Mouse (Mus musculus) forebrain, embryonic 15.5 days (tissue): ENCODE results near the gene 2610042L04Rik. TPM values are rescaled to one million over a fixed set of nuclear protein-coding genes. Genes with fewer than 3 reads are reported as not detected.
"Not testable (repeated sequence)": the region's sequence is repeated elsewhere in the genome, so short reads cannot be mapped to it uniquely, and the experiment has no call there.

Source experiments
- ATAC-seq: fragments of 200-750 bp; cut with Nextera tagmentation; replicated peaks from 2 replicates; pipeline ENCODE4 v1.8.0; 2017; ENCODE audit warnings: mild to moderate bottlenecking, moderate TSS enrichment, moderate library complexity
- H3K27ac ChIP-seq: fragments of 300-500 bp; sonication (generic); replicated peaks from 2 replicates; pipeline ENCODE4 v1.5.1; 2015; ENCODE audit warnings: mild to moderate bottlenecking, inconsistent platforms
- H3K27me3 ChIP-seq: fragments of 300-500 bp; sonication (generic); 2 replicates; pipeline ENCODE4 v1.6.1; 2015; ENCODE audit warnings: inconsistent platforms
- H3K36me3 ChIP-seq: fragments of 300-500 bp; sonication (generic); 2 replicates; pipeline ENCODE4 v1.6.1; 2015; ENCODE audit warnings: mild to moderate bottlenecking, inconsistent platforms
- H3K4me1 ChIP-seq: fragments of 300-500 bp; sonication (generic); 2 replicates; pipeline ENCODE4 v1.6.1; 2015; ENCODE audit warnings: inconsistent platforms
- H3K4me2 ChIP-seq: fragments of 300-500 bp; sonication (generic); replicated peaks from 2 replicates; pipeline ENCODE4 v1.6.1; 2015; ENCODE audit warnings: mild to moderate bottlenecking, inconsistent platforms
- H3K4me3 ChIP-seq: fragments of 300-500 bp; sonication (generic); 2 replicates; pipeline ENCODE4 v1.5.1; 2015; ENCODE audit warnings: mild to moderate bottlenecking, inconsistent platforms
- H3K9ac ChIP-seq: fragments of 300-500 bp; sonication (generic); replicated peaks from 2 replicates; pipeline ENCODE4 v1.6.1; 2015; ENCODE audit warnings: mild to moderate bottlenecking, inconsistent platforms
- H3K9me3 ChIP-seq: fragments of 300-500 bp; sonication (generic); 2 replicates; pipeline ENCODE4 v1.6.1; 2016; ENCODE audit warnings: inconsistent platforms
- WGBS: fragments of 180-500 bp; shearing (Covaris S2); methylation state at CpG from one replicate; pipeline ENCODE4 v1.1.7; 2015; ENCODE audit warnings: mixed read lengths; 5-methylcytosine and 5-hydroxymethylcytosine counted together
- polyA plus RNA-seq: library from polyadenylated mRNA; unstranded; fragments of >200 nt; fragmentation: Nextera tagmentation; extraction: Ambion mirVana; gene quantifications from 2 replicates; pipeline ENCODE4 v1.2.1, GENCODE M21; 2015

Gene 2610042L04Rik
- polyA plus RNA-seq = 4.6 and 5.7 TPM in 2 replicates

DNA sequence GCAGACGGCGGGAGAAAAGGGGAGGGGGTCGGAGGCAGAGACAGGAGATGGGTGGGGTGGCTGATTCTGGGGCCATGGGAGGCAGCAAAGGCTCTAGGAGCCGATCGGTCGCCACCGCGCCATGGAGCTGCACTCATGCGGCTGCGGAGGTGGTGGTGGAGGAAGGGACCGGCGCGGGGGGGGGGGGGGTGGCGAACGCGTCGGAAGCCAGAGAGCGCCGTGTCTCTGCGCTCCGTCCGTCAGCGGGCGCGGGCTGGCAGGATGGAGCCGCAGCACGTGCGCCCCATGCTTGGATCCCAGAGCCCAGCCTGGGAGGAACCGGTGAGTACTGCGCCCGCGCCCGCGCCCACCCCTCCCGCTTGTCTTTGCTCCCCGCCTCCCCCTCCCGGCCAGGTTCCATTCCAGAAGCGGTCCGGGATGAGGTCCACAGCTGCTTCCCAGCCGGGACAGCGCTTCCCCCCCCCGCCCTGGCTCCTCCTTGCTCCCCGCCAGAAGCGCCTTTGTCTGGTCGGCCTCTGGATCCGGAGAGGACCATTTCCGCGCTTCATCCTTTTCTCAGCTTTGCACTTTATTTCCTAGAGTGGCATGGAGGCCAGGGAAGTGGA, at the start of gene 2610042L04Rik:
TSS of gene 2610042L04Rik (plus strand) at position 288 of the 605 bp plus-strand sequence.
- ATAC-seq, H3K9me3 ChIP-seq, H3K36me3 ChIP-seq, H3K4me1 ChIP-seq, H3K27ac ChIP-seq, H3K27me3 ChIP-seq: not testable (repeated sequence)
- Histone ChIP-seq H3K9ac (peak within 1 kb of the TSS; percentile 59), H3K4me3 (peak within 1 kb of the TSS; percentile 48), H3K4me2 (peak within 1 kb of the TSS; percentile 66)
- 4% methylated on average over 20 of the region's 48 CpGs for WGBS

DNA sequence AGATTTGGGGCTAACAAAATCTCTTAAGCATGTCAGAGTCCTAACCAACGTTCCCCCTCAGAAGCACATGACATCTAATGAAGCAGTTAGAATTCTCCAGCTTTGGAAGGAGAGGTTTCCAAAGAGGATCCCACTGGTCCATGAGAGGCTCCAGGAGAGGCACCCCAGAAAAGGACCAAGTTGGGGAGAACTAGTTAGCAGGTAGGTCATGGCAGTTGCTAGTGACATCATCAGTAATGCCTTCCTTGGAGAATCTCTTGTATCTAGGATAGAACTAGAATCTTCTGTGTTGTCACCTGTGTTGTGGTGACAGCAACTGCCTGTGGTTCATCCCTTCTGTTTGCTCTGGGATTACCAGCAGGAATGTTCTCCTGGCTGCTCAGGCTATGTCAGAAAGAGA, 17.6 kb upstream of the 2610042L04Rik start, which contains the start of gene Gm3149:
TSS of gene Gm3149 (plus strand) at position 301 of the 400 bp plus-strand sequence.
- not testable (repeated sequence) for H3K9ac ChIP-seq, H3K4me2 ChIP-seq, H3K27me3 ChIP-seq, H3K27ac ChIP-seq, H3K9me3 ChIP-seq, H3K36me3 ChIP-seq, H3K4me3 ChIP-seq, ATAC-seq, H3K4me1 ChIP-seq
- WGBS = no CpG with 5 or more reads among the region's 1 CpGs

DNA sequence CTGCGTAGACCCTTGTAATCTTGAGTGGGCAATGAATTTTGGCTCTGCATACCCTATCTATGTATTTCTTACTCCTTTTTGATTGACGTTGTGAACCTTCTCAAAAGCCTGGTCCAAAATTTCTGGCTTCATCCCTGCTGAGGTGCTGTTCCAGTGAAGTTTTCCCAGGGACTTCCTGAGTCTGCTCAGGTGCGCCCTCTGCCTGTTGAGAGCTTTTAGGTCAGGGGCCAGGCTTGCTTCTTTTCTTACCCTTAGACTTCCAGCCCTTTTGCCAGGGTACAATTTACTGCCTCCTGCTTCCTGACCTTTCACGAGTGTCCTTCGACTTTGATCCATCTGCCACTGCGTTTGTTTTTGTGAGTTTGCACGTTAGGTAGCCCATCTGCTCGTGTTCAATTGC, 943 bp downstream of the 2610042L04Rik start:
- H3K27ac ChIP-seq, H3K9ac ChIP-seq, H3K4me3 ChIP-seq, H3K27me3 ChIP-seq, H3K9me3 ChIP-seq, H3K4me1 ChIP-seq, ATAC-seq, H3K36me3 ChIP-seq, H3K4me2 ChIP-seq: not testable (repeated sequence)
- WGBS = 3% methylated on average over 7 of the region's 8 CpGs

DNA sequence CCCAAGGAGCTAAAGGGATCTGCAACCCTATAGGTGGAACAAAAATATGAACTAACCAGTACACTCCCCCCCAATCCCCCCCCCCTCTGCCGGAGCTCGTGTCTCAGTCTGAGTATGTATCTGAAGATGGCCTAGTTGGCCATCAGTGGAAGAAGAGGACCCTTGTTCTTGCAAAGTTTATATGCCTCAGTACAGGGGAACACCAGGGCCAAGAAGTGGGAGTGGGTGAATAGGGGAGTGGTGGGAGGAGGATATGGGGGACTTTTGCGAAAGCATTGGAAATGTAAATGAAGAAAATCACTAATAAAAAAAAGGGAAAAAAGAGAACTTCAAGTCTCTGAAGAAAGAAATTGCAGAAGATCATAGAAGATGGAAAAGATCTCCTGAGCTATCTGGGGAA, 34.4 kb downstream of the 2610042L04Rik start:
- H3K27ac ChIP-seq, H3K27me3 ChIP-seq, H3K4me1 ChIP-seq, H3K4me2 ChIP-seq, ATAC-seq, H3K9ac ChIP-seq, H3K9me3 ChIP-seq, H3K4me3 ChIP-seq, H3K36me3 ChIP-seq: not testable (repeated sequence)
- WGBS = 90% methylated on average over 3 of the region's 3 CpGs

DNA sequence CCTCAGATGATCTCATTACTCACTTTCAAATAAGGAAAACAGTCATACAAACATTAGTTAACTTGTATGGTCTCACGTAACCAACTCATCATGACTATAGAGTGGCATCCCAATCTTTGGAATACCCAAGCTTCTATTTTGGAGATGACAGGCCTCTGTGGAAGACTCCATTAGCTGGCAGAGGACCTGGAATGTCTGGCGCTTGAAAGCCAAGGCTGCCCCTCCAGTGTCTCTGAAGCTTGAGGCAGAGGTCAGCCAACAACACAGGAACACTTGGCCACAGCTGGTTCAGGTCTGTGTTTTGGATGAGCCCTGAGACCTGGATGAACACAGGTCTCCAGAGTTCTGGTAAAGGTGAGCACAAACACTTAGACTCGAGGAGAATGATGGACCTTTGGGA, 35.1 kb downstream of the 2610042L04Rik start:
- H3K9ac ChIP-seq, H3K27ac ChIP-seq, H3K4me2 ChIP-seq, H3K4me3 ChIP-seq, H3K36me3 ChIP-seq, H3K27me3 ChIP-seq, H3K4me1 ChIP-seq, H3K9me3 ChIP-seq, ATAC-seq: not testable (repeated sequence)
- WGBS = 78% methylated on average over 3 of the region's 3 CpGs

DNA sequence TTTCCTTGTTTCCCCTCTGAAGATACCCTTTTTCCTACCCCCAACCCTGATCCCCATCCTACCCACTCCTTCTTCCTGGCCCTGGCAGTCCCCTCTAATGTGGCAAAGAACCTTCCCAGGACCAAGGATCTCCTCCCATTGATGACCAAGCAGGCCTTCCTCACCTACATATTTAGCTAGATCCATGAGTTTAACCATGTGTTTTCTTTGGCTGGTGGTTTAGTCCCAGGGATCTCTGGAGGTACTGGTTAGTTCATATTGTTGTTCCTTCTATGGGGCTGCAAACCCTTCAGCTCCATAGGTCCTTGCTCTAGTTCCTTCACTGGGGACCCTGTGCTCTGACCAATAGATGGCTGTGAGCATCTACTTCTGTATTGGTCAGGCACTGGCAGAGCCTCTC, 43.3 kb downstream of the 2610042L04Rik start:
- ATAC-seq, H3K4me1 ChIP-seq, H3K9me3 ChIP-seq: not testable (repeated sequence)

DNA sequence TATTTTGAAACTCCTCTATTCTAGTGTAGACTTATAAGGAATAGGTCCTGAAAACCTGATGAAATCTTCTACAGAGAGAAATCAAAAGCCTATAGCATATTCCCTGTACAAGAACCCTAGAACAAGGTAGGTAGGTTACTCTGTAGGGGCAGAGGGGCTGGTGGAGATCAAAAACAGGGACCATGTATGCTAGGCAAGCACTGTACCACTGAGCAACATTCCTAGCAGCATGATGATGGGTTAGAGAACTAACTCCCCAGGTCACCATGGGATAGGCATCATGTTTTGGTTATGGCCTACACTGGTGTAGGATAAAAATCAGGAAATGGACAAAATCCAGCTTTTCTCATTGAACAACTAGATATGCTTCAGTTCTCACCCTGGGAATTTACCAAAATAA, 51.0 kb downstream of the 2610042L04Rik start:
- not testable (repeated sequence) for H3K4me1 ChIP-seq, H3K9me3 ChIP-seq, H3K4me3 ChIP-seq, H3K9ac ChIP-seq, ATAC-seq, H3K27me3 ChIP-seq, H3K27ac ChIP-seq, H3K4me2 ChIP-seq, H3K36me3 ChIP-seq

More for the DNA sequence above, 43.3 kb downstream of the 2610042L04Rik start:
- not testable (repeated sequence) for H3K9ac ChIP-seq, H3K36me3 ChIP-seq, H3K27me3 ChIP-seq, H3K27ac ChIP-seq, H3K4me2 ChIP-seq, H3K4me3 ChIP-seq

DNA sequence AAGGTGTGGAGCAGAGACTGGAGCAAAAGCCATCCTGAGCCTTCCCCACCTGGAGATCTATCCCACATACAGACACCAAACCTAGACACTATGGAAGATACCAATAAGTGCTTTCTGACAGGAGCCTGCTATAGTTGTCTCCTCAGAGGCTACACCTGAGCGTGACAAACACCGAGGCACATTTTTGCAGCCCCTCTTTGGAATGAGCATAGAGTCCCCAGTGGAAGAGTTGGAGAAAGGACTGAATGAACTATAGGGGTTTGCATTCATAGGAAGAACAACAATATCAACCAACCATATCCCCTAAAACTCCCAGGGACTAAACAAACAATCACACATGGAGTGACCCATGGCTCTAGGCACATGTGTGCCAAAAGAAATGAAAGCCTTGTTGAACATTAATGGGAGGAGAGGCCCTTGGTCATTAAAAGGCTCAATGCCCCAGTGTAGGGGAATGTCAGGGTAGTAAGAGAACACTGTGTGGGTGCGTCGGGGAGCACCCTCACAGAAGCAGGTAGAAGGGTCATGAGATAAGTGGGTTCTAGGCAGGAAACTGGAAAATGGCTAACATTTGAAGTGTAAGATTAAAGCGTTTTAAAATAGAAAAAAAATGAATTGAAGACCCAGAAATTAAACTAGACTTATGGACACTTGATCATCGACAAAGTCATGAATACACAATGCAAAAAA, 58.4 kb downstream of the 2610042L04Rik start:
- 88% methylated on average over 4 of the region's 6 CpGs for WGBS
- H3K27ac ChIP-seq, ATAC-seq: not testable (repeated sequence)

DNA sequence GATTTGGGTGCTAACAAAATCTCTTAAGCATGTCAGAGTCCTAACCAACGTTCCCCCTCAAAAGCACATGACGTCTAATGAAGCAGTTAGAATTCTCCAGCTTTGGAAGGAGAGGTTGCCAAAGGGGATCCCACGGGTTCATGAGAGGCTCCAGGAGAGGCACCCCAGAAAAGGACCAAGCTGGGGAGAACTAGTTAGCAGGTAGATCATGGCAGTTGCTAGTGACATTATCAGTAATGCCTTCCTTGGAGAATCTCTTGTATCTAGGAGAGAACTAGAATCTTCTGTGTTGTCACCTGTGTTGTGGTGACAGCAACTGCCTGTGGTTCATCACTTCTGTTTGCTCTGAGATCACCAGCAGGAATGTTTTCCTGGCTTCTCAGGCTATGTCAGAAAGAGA, 62.7 kb downstream of the 2610042L04Rik start, which contains the start of gene Gm3159:
TSS of gene Gm3159 (plus strand) at position 301 of the 400 bp plus-strand sequence.
- not testable (repeated sequence) for H3K9ac ChIP-seq, H3K27ac ChIP-seq, ATAC-seq, H3K36me3 ChIP-seq, H3K4me3 ChIP-seq, H3K27me3 ChIP-seq, H3K4me2 ChIP-seq, H3K9me3 ChIP-seq, H3K4me1 ChIP-seq
- WGBS = 73% methylated on average over 2 of the region's 3 CpGs

More for the DNA sequence above, 58.4 kb downstream of the 2610042L04Rik start:
- H3K9ac ChIP-seq, H3K4me3 ChIP-seq, H3K4me1 ChIP-seq, H3K36me3 ChIP-seq, H3K9me3 ChIP-seq, H3K4me2 ChIP-seq, H3K27me3 ChIP-seq: not testable (repeated sequence)

DNA sequence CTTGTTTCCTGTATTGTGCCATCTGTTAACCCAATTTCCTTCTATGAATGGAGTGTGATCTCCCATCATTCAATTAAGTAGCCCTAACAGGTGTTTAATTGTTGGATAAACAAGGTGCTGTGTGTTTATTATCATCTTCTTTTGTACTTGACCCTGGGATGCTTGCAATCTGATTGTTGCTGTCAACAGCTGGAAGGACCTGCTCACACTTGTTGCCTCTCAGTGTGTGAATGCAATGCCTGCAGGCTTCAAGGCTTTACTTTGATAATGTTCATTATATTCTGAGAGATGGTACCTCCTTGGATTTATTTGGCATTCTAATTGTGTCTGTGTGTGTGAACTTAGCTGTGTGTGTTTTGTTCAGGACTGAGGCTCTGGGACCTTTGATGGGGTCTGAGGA, 64.1 kb downstream of the 2610042L04Rik start:
- not testable (repeated sequence) for H3K9me3 ChIP-seq, H3K27me3 ChIP-seq, H3K4me3 ChIP-seq, ATAC-seq, H3K9ac ChIP-seq, H3K36me3 ChIP-seq, H3K4me1 ChIP-seq, H3K27ac ChIP-seq, H3K4me2 ChIP-seq

DNA sequence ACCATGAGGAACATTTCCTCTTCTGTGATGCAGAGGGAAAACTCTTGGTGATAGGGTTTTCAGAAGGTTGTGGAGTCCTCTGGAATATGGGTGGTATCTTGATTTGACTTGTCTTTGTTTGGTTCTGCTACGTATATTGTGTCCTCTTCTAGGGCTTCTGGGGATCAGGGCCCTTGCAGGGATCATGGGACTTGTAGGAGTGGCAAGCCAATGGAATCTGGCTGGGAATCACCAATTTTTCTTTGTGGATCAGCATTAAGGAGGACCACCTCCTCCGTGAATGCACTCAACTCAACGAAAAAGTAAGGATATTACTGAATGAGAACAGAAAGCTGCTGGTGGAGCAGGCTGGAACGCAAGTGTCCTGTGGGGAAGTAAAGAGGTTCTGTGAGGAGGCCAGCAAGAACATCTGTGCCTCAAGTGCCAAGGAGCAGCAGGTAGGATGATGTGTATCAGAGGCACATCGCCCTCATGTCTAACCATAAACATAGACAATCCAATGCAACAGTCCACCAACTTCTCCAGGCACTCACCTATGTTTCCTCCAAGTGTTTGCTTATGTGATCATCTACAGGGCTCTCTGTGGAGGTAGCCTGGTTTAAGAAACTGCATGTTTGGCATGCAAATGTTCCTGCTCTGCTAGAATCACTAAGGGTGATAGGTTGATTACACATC, 65.7 kb downstream of the 2610042L04Rik start:
- not testable (repeated sequence) for ATAC-seq, H3K9ac ChIP-seq, H3K27me3 ChIP-seq, H3K27ac ChIP-seq, H3K4me1 ChIP-seq, H3K4me2 ChIP-seq, H3K9me3 ChIP-seq, H3K36me3 ChIP-seq, H3K4me3 ChIP-seq
- 92% methylated on average over 5 of the region's 5 CpGs for WGBS

DNA sequence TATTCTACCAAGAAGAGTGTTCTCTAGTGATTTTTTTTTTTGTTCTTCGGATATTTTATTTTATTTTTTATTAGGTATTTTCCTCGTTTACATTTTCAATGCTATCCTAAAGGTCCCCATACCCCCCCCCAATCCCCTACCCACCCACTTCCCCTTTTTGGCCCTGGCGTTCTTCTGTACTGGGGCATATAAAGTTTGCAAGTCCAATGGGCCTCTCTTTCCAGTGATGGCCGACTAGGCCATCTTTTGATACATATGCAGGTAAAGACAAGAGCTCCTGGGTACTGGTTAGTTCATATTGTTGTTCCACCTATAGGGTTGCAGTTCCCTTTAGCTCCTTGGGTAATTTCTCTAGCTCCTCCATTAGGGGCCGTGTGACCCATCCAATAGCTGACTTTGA, 66.7 kb downstream of the 2610042L04Rik start:
- not testable (repeated sequence) for H3K9me3 ChIP-seq, H3K27ac ChIP-seq, H3K36me3 ChIP-seq, H3K4me3 ChIP-seq, H3K4me1 ChIP-seq, ATAC-seq, H3K27me3 ChIP-seq, H3K9ac ChIP-seq, H3K4me2 ChIP-seq
- 75% methylated on average over 5 of the region's 5 CpGs for WGBS
